Mouse (Mus musculus): ENCODE measurements at regions not wholly inside any gene's neighbourhood (a gene's known extent, or its start where the extent isn't known, plus 50 kb on each side); places are given as distances from the start of the nearest gene placed in this dataset.

DNA sequence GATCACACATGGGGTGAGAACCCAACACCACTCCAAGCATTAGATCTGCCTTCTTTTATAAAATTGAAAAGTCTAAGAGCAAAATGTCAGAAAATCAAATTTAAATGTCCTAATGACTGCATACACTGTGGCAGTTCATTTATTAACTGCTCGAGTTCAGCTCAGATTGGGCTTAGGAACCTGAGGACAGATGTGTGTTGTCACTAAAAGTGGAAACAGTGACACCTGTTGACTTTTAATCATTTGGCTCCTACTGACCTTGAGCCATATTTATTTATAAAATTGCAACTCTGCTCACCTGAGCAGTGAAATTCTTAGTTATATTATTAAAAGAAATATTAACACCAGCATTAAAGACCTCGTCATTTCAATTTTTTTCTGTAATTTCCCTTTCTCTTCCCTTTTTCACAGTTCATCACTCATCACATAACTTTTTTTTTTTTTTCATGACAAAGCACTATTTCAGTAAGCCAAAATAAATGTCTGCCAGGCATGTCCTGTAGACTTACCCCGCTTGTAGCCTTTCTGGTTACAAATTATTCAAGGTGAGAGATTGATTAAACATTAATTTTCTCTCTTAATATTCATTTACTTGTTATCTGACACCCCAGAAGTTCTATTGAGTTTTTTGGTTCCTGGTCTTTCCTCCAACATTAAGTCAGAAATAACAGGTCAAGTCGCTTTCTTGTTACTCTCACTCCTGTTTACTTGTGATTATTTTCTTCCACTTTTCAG is 274.2 kb upstream of the Tet2 start:
- Histone ChIP-seq H3K9me3 (ENCODE audit: control insufficient read depth, low read length) (no peaks in the 10 kb centered on the region), H3K4me1 (ENCODE audit: control insufficient read depth, insufficient read depth, low read length) (no peaks in the 10 kb centered on the region), H3K4me3 (ENCODE audit: low read depth, low read length) (no peak overlapping the region), H3K4me2 (ENCODE audit: low read depth) (no peak overlapping the region), H3K9ac (ENCODE audit: low read length) (no peak overlapping the region), H3K27me3 (ENCODE audit: control insufficient read depth, insufficient read depth, low read length) (no peaks in the 10 kb centered on the region), H3K27ac (ENCODE audit: low read depth, low read length) (no peak overlapping the region), H3K36me3 (ENCODE audit: control insufficient read depth, insufficient read depth, low read length) (no peaks in the 10 kb centered on the region)
- DNase-seq (ENCODE audit: low spot score) = no peak
- 83% methylated on average over 4 of the region's 4 CpGs for WGBS
- no peak for ATAC-seq (ENCODE audit: insufficient read depth, low FRiP score, low TSS enrichment)

DNA sequence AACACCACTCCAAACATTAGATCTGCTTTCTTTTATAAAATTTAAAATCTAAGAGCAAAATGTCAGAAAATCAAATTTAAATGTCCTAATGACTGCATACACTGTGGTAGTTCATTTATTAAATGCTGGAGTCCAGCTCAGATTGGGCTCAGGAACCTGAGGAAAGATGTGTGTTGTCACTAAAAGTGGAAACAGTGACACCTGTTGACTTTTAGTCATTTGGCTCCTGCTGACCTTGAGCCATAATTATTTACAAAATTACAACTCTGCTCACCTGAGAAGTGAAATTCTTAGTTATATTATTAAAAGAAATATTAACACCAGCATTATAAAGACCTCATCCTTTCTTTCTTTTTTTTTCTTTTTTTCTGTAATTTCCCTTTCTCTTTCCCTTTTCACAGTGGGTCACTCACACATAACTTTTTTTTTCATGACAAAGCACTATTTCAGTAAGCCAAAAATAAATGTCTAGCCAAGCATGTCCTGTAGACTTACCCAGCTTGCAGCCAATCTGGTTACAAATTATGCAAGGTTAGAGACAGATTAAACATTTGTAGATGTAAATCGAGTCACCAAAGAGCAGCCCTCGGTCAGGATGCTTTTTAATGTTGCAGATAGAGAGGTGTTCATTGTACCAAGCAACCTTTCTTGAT is 288.9 kb upstream of the Tet2 start:
- no peak for ATAC-seq (ENCODE audit: insufficient read depth, low FRiP score, low TSS enrichment)
- Histone ChIP-seq H3K4me1 (ENCODE audit: control insufficient read depth, insufficient read depth, low read length) (no peaks in the 10 kb centered on the region), H3K27ac (ENCODE audit: low read depth, low read length) (no peak overlapping the region), H3K9ac (ENCODE audit: low read length) (no peak overlapping the region), H3K27me3 (ENCODE audit: control insufficient read depth, insufficient read depth, low read length) (no peaks in the 10 kb centered on the region), H3K4me2 (ENCODE audit: low read depth) (no peak overlapping the region), H3K9me3 (ENCODE audit: control insufficient read depth, low read length) (no peaks in the 10 kb centered on the region), H3K4me3 (ENCODE audit: low read depth, low read length) (no peak overlapping the region), H3K36me3 (ENCODE audit: control insufficient read depth, insufficient read depth, low read length) (no peaks in the 10 kb centered on the region)
- DNase-seq (ENCODE audit: low spot score) = no peak
- 97% methylated on average over 2 of the region's 2 CpGs for WGBS

DNA sequence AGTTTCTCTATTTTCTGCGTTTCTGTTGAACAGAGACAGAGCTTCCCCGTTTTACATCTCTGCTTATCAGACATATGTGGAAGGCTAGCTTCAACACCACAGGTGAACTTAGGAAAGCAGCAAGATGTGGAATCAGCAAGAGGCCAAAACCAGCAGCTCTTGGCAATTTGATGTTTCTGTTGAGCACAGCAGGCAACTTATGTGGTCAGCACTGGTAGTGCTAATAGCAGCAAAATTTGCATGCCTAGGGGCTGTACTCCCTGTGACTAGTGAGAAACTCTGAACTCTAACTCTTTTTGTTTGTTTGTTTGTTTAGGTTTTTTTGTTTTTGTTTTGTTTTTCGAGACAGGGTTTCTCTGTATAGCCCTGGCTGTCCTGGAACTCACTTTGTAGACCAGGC is 289.5 kb upstream of the Tet2 start:
- Histone ChIP-seq H3K9ac (ENCODE audit: low read length) (no peak overlapping the region), H3K27me3 (ENCODE audit: control insufficient read depth, insufficient read depth, low read length) (no peaks in the 10 kb centered on the region), H3K4me2 (ENCODE audit: low read depth) (no peak overlapping the region), H3K4me1 (ENCODE audit: control insufficient read depth, insufficient read depth, low read length) (no peaks in the 10 kb centered on the region), H3K36me3 (ENCODE audit: control insufficient read depth, insufficient read depth, low read length) (no peaks in the 10 kb centered on the region), H3K27ac (ENCODE audit: low read depth, low read length) (no peak overlapping the region), H3K9me3 (ENCODE audit: control insufficient read depth, low read length) (no peaks in the 10 kb centered on the region), H3K4me3 (ENCODE audit: low read depth, low read length) (no peak overlapping the region)
- 78% methylated on average over 3 of the region's 3 CpGs for WGBS
- DNase-seq (ENCODE audit: low spot score) (no peak), ATAC-seq (ENCODE audit: insufficient read depth, low FRiP score, low TSS enrichment) (no peak)

DNA sequence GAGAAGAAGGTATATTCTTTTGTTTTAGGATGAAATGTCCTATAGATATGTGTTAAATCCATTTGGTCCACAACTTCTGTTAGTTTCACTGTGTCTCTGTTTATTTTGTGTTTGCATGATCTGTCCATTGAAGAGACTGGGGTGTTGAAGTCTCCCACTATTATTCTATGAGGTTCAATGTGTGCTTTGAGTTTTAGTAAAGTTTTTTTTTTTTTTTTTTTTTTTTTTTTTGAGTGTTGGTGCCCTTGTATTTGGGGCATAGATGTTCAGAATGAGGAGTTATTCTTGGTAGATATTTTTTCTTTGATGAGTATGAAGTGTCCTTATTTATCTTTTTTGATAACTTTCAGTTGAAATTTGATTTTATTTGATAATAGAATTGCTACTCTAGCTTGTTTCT is 301.4 kb upstream of the Tet2 start:
- no peaks in the 10 kb centered on the region for H3K9me3 ChIP-seq (ENCODE audit: control insufficient read depth, low read length)
- no peak overlapping the region for H3K4me2 ChIP-seq (ENCODE audit: low read depth)
- DNase-seq (ENCODE audit: low spot score) (no peak), ATAC-seq (ENCODE audit: insufficient read depth, low FRiP score, low TSS enrichment) (no peak)
- H3K4me1 ChIP-seq (ENCODE audit: control insufficient read depth, insufficient read depth, low read length) = no peaks in the 10 kb centered on the region
- H3K9ac ChIP-seq (ENCODE audit: low read length) = no peak overlapping the region
- H3K4me3 ChIP-seq (ENCODE audit: low read depth, low read length) = no peak overlapping the region
- no peaks in the 10 kb centered on the region for H3K36me3 ChIP-seq (ENCODE audit: control insufficient read depth, insufficient read depth, low read length)
- no peaks in the 10 kb centered on the region for H3K27me3 ChIP-seq (ENCODE audit: control insufficient read depth, insufficient read depth, low read length)
- H3K27ac ChIP-seq (ENCODE audit: low read depth, low read length) = no peak overlapping the region

DNA sequence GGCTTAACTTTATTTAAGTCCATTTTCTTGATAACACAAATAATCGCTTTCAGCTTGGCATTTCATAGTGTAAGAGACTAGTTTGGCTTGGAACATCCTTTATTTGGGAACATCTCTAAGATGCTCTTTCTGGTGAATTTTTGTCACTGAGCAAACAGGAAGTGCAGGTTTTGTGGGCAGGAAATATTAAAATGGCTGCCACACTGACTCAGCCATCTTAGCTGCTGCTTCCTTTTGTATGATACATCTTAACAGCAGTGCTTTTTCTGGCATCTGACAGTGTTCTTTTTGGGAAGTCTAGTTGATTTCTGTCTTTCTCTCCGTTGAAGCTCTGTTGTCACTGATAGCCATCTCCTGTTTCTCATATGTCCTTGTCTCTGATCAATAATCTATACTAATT is 329.4 kb upstream of the Tet2 start:
- WGBS = 87% methylated on average over 2 of the region's 2 CpGs

DNA sequence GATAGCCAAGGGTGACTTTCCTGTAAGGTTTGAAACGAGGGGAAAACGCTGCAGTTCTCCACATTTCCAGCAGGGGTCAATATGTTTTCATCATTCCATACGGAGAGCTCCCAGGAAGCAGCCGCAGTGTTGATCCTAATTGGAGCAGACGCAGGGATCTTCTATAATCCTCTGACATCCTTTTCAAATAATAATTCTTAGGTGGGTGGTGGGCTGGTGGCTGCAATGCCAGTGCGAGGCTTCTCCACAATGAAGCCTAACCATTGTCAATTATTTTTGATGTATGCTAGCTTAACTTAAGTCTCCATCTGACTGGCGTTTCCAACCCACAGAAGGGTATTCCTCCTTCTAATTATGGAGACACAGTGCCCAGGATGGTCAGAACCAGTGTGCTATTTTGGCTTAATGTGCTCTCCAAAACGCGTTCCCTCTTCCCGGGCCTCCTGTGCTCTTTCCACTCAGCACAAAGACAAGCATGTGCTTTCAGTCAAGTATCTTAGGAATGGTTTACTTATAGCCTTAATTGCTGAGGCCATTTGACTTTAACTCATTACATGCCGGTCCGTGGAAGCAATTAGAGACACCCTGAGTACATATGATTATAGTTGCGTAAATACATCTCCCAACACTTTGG is 331.6 kb upstream of the Tet2 start:
- Histone ChIP-seq H3K9ac (ENCODE audit: low read length) (peak overlapping the region; percentile 35; the same call in 1 of the 2 replicates), H3K36me3 (ENCODE audit: control insufficient read depth, insufficient read depth, low read length) (no peaks in the 10 kb centered on the region), H3K9me3 (ENCODE audit: control insufficient read depth, low read length) (no peaks in the 10 kb centered on the region), H3K4me2 (ENCODE audit: low read depth) (peak overlapping the region; percentile 3; the same call in 1 of the 2 replicates), H3K4me3 (ENCODE audit: low read depth, low read length) (no peak overlapping the region), H3K27ac (ENCODE audit: low read depth, low read length) (0 out of 2 replicates have a peak overlapping the region, but pooled peaks have one; percentile 34), H3K27me3 (ENCODE audit: control insufficient read depth, insufficient read depth, low read length) (no peaks in the 10 kb centered on the region), H3K4me1 (ENCODE audit: control insufficient read depth, insufficient read depth, low read length) (peaks cover 2% of the 10 kb centered on the region; the same call in 1 of the 2 replicates)
- 16% methylated on average over 13 of the region's 13 CpGs for WGBS
- ATAC-seq (ENCODE audit: insufficient read depth, low FRiP score, low TSS enrichment) (peak; percentile 79), DNase-seq (ENCODE audit: low spot score) (peak; percentile 80)

More for the DNA sequence above, 329.4 kb upstream of the Tet2 start:
- DNase-seq (ENCODE audit: low spot score) (no peak), ATAC-seq (ENCODE audit: insufficient read depth, low FRiP score, low TSS enrichment) (no peak)
- no peaks in the 10 kb centered on the region for H3K36me3 ChIP-seq (ENCODE audit: control insufficient read depth, insufficient read depth, low read length)
- no peak overlapping the region for H3K4me2 ChIP-seq (ENCODE audit: low read depth)
- no peaks in the 10 kb centered on the region for H3K9me3 ChIP-seq (ENCODE audit: control insufficient read depth, low read length)
- H3K4me3 ChIP-seq (ENCODE audit: low read depth, low read length) = no peak overlapping the region
- no peak overlapping the region for H3K27ac ChIP-seq (ENCODE audit: low read depth, low read length)
- H3K27me3 ChIP-seq (ENCODE audit: control insufficient read depth, insufficient read depth, low read length) = no peaks in the 10 kb centered on the region
- no peak overlapping the region for H3K9ac ChIP-seq (ENCODE audit: low read length)
- H3K4me1 ChIP-seq (ENCODE audit: control insufficient read depth, insufficient read depth, low read length) = peaks cover 2% of the 10 kb centered on the region; the same call in 1 of the 2 replicates

DNA sequence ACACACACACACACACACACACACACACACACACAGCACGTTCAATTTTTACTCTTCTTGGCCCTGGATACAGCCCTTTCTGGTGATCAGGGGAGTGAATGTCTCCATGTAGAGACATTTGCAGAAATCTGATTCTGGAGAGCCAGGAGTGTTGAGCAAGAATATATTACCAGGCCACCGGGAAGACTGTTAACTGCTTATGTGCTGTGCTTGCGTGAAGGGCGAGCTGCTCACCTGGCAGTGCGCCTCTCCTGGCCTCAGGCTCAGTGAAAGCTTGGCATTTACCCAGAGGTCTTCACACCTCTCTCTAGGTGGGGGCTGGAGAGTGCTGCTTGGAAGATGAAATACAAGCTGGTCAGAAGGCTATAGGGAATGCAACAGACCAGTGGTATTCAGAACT is 332.4 kb upstream of the Tet2 start:
- no peak overlapping the region for H3K9ac ChIP-seq (ENCODE audit: low read length)
- ATAC-seq (ENCODE audit: insufficient read depth, low FRiP score, low TSS enrichment) = no peak
- peaks cover 2% of the 10 kb centered on the region; the same call in 1 of the 2 replicates for H3K4me1 ChIP-seq (ENCODE audit: control insufficient read depth, insufficient read depth, low read length)
- no peak overlapping the region for H3K27ac ChIP-seq (ENCODE audit: low read depth, low read length)
- DNase-seq (ENCODE audit: low spot score) = peak; percentile 30
- no peaks in the 10 kb centered on the region for H3K27me3 ChIP-seq (ENCODE audit: control insufficient read depth, insufficient read depth, low read length)
- WGBS = 64% methylated on average over 5 of the region's 5 CpGs
- H3K4me2 ChIP-seq (ENCODE audit: low read depth) = no peak overlapping the region
- H3K9me3 ChIP-seq (ENCODE audit: control insufficient read depth, low read length) = no peaks in the 10 kb centered on the region
- H3K4me3 ChIP-seq (ENCODE audit: low read depth, low read length) = no peak overlapping the region
- H3K36me3 ChIP-seq (ENCODE audit: control insufficient read depth, insufficient read depth, low read length) = no peaks in the 10 kb centered on the region

DNA sequence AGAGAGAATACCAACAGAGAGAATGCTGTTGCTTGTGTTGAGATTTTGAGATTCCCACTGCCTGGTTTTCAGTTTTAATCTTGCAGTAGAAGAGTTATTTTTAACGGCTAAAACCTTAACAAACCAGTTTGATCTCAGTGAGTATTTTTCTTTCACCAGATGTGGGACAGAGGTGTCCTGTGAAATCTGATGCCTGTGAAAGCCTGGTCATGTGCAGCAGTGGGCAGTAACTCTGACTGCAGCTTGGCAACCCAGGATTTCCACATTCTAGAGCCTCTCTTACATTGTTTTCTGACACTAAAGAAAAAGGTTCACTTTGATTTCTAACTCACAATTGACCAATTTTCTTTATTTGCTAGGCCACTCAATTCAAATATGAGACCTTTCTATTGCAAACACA is 335.7 kb upstream of the Tet2 start:
- peak; percentile 11 for DNase-seq (ENCODE audit: low spot score)
- 25% methylated on average over 1 of the region's 1 CpGs for WGBS
- Histone ChIP-seq H3K4me1 (ENCODE audit: control insufficient read depth, insufficient read depth, low read length) (peaks cover 2% of the 10 kb centered on the region; the same call in 1 of the 2 replicates), H3K4me3 (ENCODE audit: low read depth, low read length) (no peak overlapping the region), H3K27me3 (ENCODE audit: control insufficient read depth, insufficient read depth, low read length) (no peaks in the 10 kb centered on the region), H3K4me2 (ENCODE audit: low read depth) (no peak overlapping the region), H3K36me3 (ENCODE audit: control insufficient read depth, insufficient read depth, low read length) (no peaks in the 10 kb centered on the region), H3K9me3 (ENCODE audit: control insufficient read depth, low read length) (no peaks in the 10 kb centered on the region), H3K9ac (ENCODE audit: low read length) (no peak overlapping the region), H3K27ac (ENCODE audit: low read depth, low read length) (no peak overlapping the region)
- ATAC-seq (ENCODE audit: insufficient read depth, low FRiP score, low TSS enrichment) = no peak
